Mouse (Mus musculus) thymus, adult 2 months (tissue): Measurements from ENCODE around the gene 4930452B06Rik. TPM values are rescaled to one million over a fixed set of nuclear protein-coding genes. Genes with fewer than 3 reads are reported as not detected.

Experiments
- DNase-seq: peaks from one replicate; pipeline ENCODE4 v3.0.0; 2021
- H3K27ac ChIP-seq: fragments of 200-500 bp; 2 replicates; pipeline ENCODE4 v1.5.1; 2012; ENCODE audit warnings: low read length, control low read depth; ENCODE audit not compliant: control insufficient read depth, insufficient read depth
- H3K27me3 ChIP-seq: fragments of 200-500 bp; 2 replicates; pipeline ENCODE4 v1.6.1; 2012; ENCODE audit warnings: mild to moderate bottlenecking, low read length, moderate library complexity, mixed read lengths; ENCODE audit not compliant: control insufficient read depth, insufficient read depth
- H3K36me3 ChIP-seq: fragments of 200-500 bp; 2 replicates; pipeline ENCODE4 v1.6.1; 2012; ENCODE audit warnings: mild to moderate bottlenecking, low read length, moderate library complexity; ENCODE audit not compliant: control insufficient read depth, insufficient read depth
- H3K4me1 ChIP-seq: fragments of 200-500 bp; replicated peaks from 2 replicates; pipeline ENCODE4 v1.6.1; 2012; ENCODE audit warnings: low read length; ENCODE audit not compliant: control insufficient read depth, insufficient read depth
- H3K4me3 ChIP-seq: fragments of 200-500 bp; 2 replicates; pipeline ENCODE4 v1.5.1; 2012; ENCODE audit warnings: mild to moderate bottlenecking, low read length, control low read depth, moderate library complexity; ENCODE audit not compliant: control insufficient read depth, insufficient read depth
- CTCF ChIP-seq: fragments of 200-500 bp; IDR thresholded peaks from 2 replicates; pipeline ENCODE4 v1.5.1; 2012; ENCODE audit warnings: mild to moderate bottlenecking, control low read depth, low read length, moderate library complexity, borderline replicate concordance; ENCODE audit not compliant: control insufficient read depth, poor library complexity, insufficient read depth; ENCODE audit errors: extremely low read depth
- POLR2A ChIP-seq: fragments of 200-500 bp; IDR thresholded peaks from 2 replicates; pipeline ENCODE4 v1.6.1; 2012; ENCODE audit warnings: mild to moderate bottlenecking, low read length, control low read depth, moderate library complexity; ENCODE audit not compliant: control insufficient read depth, poor library complexity, insufficient read depth; ENCODE audit errors: extremely low read depth
- WGBS: fragments of 180-500 bp; shearing (Covaris S2); methylation state at CpG from one replicate; pipeline ENCODE4 v1.1.7; 2018; 5-methylcytosine and 5-hydroxymethylcytosine counted together
- polyA plus RNA-seq: library from polyadenylated mRNA; depleted of rRNA; stranded (reverse); fragments of >200 nt; gene quantifications from 2 replicates; pipeline ENCODE4 v1.2.3, GENCODE M21; 2012

Gene 4930452B06Rik
- polyA plus RNA-seq, 1 experiment, result 1.1 TPM

- DNase-seq, result no peak
These were observed 203.6 kb downstream of the 4930452B06Rik start for GRCm38 (mm10) chr14:8462321-8462909.

DNA sequence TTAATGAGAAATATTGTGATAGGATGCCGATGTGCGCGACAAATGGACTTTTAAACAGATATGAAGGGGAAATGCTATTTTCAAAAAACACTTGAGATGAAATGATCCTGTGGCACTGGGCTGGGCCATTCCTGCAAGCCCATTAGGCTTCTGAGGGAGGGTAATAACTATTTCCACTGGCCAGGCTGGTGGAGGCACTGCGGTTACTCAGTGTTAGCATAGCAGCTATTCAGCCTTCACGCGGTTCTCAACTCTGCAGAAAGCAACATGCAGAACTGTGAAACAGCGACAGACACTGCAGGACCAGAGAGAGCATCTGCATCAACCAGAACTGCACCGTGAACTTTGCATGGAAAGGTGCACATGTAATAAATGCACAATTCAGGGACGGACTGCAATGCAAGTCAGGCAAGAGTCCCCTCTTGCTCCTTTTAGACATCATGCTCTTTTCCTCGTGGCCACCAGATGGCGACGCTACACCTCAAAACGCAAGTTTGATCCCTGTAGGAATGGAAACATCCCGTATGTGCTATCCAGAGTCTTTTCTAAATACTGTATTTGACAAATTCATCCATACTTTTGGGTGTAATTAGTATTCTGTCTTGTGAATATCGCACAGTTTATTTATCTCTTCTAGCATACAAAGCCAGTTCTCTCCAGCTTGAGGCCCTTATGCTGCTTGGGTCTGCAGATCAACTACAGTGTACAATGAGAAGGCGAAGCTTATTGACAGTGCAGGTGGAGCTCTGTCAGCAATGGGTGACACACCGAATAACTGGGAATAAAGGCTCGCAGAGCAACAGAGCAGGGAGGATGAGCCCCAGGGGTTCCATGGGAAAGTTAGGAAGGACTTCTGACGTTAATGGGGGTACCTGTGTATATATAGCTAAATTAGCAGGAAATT, 205.6 kb downstream of the 4930452B06Rik start:
- no peaks in the 10 kb centered on the region for H3K36me3 ChIP-seq
- no peaks in the 10 kb centered on the region for H3K27me3 ChIP-seq
- no peak overlapping the region for H3K4me3 ChIP-seq
- peak; percentile 37 for DNase-seq
- TF ChIP-seq CTCF (no peak), POLR2A (no peak)
- WGBS, result 45% methylated on average over 19 of the region's 19 CpGs
- no peak overlapping the region for H3K27ac ChIP-seq
- peaks cover 3% of the 10 kb centered on the region; the same call in 1 of the 2 replicates for H3K4me1 ChIP-seq

More at GRCm38 (mm10) chr14:8462321-8462909, 203.6 kb downstream of the 4930452B06Rik start:
- no peaks in the 10 kb centered on the region for H3K27me3 ChIP-seq
- no peak overlapping the region for H3K27ac ChIP-seq
- H3K4me1 ChIP-seq, result peaks cover 3% of the 10 kb centered on the region; the same call in 1 of the 2 replicates
- H3K36me3 ChIP-seq, result no peaks in the 10 kb centered on the region
- no peak overlapping the region for H3K4me3 ChIP-seq
- WGBS, result 82% methylated on average over 6 of the region's 6 CpGs
- TF ChIP-seq POLR2A (no peak), CTCF (no peak)

DNA sequence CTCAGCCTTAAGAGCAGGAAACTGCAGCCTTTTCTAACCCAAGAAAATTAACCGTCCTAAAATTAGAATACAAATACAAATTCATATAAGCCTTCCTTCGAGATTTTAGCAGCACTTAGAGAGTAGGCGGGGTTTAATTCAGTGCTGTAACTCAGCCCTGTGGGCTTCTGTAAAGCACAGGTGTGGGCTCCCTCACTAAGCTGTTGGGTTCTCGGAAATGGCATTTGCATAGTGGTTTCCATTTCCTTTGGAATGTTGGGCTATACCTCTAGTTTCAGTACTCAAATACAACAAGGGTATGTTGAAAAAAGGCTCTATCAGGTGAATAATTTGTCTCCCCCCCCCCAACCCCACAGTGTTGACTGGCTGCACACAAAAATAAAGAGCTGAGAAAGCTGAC, 206.3 kb downstream of the 4930452B06Rik start:
- no peak for TF ChIP-seq POLR2A
- TF ChIP-seq CTCF, result no peak
- 24% methylated on average over 4 of the region's 4 CpGs for WGBS
- no peaks in the 10 kb centered on the region for H3K27me3 ChIP-seq

DNA sequence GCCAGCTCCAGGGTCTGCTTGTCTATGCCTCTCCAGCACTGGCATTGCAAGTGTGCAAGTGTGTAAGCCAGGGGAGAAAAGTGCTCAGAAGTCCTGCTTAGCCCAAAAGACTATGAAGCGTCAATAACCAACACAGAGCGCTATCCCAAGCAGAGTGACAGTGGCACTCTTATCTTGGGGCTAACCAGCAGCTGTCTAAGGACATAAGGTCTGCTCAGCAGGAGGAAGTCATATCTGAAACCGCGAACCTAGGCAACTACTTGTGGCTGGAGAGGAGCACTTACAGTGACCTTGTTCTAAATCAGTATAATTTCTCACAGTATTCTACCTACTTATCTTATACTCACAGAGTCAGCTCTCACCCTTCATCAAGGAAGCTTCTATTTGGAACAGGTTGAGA, 214.9 kb downstream of the 4930452B06Rik start:
- WGBS, result 62% methylated on average over 4 of the region's 4 CpGs
- DNase-seq, result no peak
- TF ChIP-seq POLR2A (no peak), CTCF (no peak)
- H3K27ac ChIP-seq, result no peak overlapping the region
- no peaks in the 10 kb centered on the region for H3K4me1 ChIP-seq
- H3K36me3 ChIP-seq, result no peaks in the 10 kb centered on the region
- H3K27me3 ChIP-seq, result no peaks in the 10 kb centered on the region
- no peak overlapping the region for H3K4me3 ChIP-seq

More for the DNA sequence above, 206.3 kb downstream of the 4930452B06Rik start:
- H3K36me3 ChIP-seq, result no peaks in the 10 kb centered on the region
- H3K4me3 ChIP-seq, result no peak overlapping the region
- no peak overlapping the region for H3K27ac ChIP-seq
- DNase-seq, result no peak
- H3K4me1 ChIP-seq, result peaks cover 3% of the 10 kb centered on the region; the same call in 1 of the 2 replicates

GRCm38 (mm10) chr14:8450342-8450741, 215.7 kb downstream of the 4930452B06Rik start:
- Histone ChIP-seq H3K4me3 (no peak overlapping the region), H3K27me3 (no peaks in the 10 kb centered on the region), H3K36me3 (no peaks in the 10 kb centered on the region), H3K27ac (no peak overlapping the region), H3K4me1 (no peaks in the 10 kb centered on the region)
- no peak for TF ChIP-seq CTCF
- no peak for TF ChIP-seq POLR2A
- WGBS, result 97% methylated on average over 6 of the region's 6 CpGs
- no peak for DNase-seq

DNA sequence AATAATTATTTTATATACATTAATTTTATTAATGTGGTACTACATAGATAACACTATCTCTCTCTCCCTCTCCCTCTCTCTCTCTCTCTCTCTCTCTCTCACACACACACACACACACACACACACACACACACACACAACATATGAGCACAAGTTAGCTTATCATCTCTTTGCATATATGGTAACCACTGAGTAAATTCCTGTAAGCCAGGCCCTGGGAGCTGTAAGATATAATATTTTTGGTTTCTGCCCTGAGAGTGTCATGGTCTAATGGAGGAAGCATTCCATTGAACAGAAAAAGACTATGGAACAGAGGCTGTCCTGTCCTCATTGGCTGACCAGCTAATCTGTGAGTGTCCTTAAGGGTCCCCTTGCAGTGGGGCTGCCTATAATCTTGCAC, 216.7 kb downstream of the 4930452B06Rik start:
- no peak overlapping the region for H3K4me3 ChIP-seq
- H3K36me3 ChIP-seq, result no peaks in the 10 kb centered on the region
- H3K27ac ChIP-seq, result no peak overlapping the region
- H3K4me1 ChIP-seq, result no peaks in the 10 kb centered on the region
- no peaks in the 10 kb centered on the region for H3K27me3 ChIP-seq
- TF ChIP-seq POLR2A (no peak), CTCF (no peak)
- no peak for DNase-seq

- Histone ChIP-seq H3K4me3 (no peak overlapping the region), H3K27me3 (no peaks in the 10 kb centered on the region), H3K4me1 (no peaks in the 10 kb centered on the region), H3K36me3 (no peaks in the 10 kb centered on the region), H3K27ac (no peak overlapping the region)
- 97% methylated on average over 1 of the region's 1 CpGs for WGBS
- no peak for TF ChIP-seq POLR2A
- TF ChIP-seq CTCF, result no peak
- no peak for DNase-seq
These were observed 218.7 kb downstream of the 4930452B06Rik start for GRCm38 (mm10) chr14:8447352-8447751.
